Mouse (Mus musculus) embryonic facial prominence, embryonic 14.5 days (tissue): ENCODE measurements around the gene Sh3pxd2a. TPM values are rescaled to one million over a fixed set of nuclear protein-coding genes. Genes with fewer than 3 reads are reported as not detected.

Experiments
- ATAC-seq: fragments of 200-750 bp; cut with Nextera tagmentation; 2 replicates; pipeline ENCODE4 v1.8.0; 2017; ENCODE audit warnings: low read depth, moderate number of reproducible peaks, moderate TSS enrichment
- DNase-seq: peaks from one replicate; pipeline ENCODE4 v3.0.0-alpha.2; 2015; ENCODE audit warnings: low spot score
- H3K27ac ChIP-seq: fragments of 300-500 bp; sonication (generic); replicated peaks from 2 replicates; pipeline ENCODE4 v1.5.1; 2014; ENCODE audit warnings: low read depth, mild to moderate bottlenecking, low read length, moderate library complexity
- H3K27me3 ChIP-seq: fragments of 300-500 bp; sonication (generic); replicated peaks from 2 replicates; pipeline ENCODE4 v1.6.1; 2014; ENCODE audit warnings: low read length; ENCODE audit not compliant: control insufficient read depth, insufficient read depth
- H3K36me3 ChIP-seq: fragments of 300-500 bp; sonication (generic); 2 replicates; pipeline ENCODE4 v1.6.1; 2014; ENCODE audit warnings: low read length, mixed read lengths; ENCODE audit not compliant: control insufficient read depth, insufficient read depth
- H3K4me1 ChIP-seq: fragments of 300-500 bp; sonication (generic); 2 replicates; pipeline ENCODE4 v1.6.1; 2014; ENCODE audit warnings: antibody characterized with exemption, low read length; ENCODE audit not compliant: control insufficient read depth, insufficient read depth
- H3K4me2 ChIP-seq: fragments of 300-500 bp; sonication (generic); 2 replicates; pipeline ENCODE4 v1.6.1; 2014; ENCODE audit warnings: low read depth, mild to moderate bottlenecking, low read length, moderate library complexity, mixed read lengths
- H3K4me3 ChIP-seq: fragments of 300-500 bp; sonication (generic); 2 replicates; pipeline ENCODE4 v1.5.1; 2014; ENCODE audit warnings: low read depth, mild to moderate bottlenecking, low read length
- H3K9ac ChIP-seq: fragments of 300-500 bp; sonication (generic); 2 replicates; pipeline ENCODE4 v1.6.1; 2014; ENCODE audit warnings: low read depth, mild to moderate bottlenecking, low read length, moderate library complexity, mixed read lengths
- H3K9me3 ChIP-seq: fragments of 300-500 bp; sonication (generic); 2 replicates; pipeline ENCODE4 v1.6.1; 2016; ENCODE audit warnings: low read length; ENCODE audit not compliant: control insufficient read depth
- WGBS: fragments of 180-500 bp; shearing (Covaris S2); extraction: QIAGEN DNeasy Blood & Tissue Kit; methylation state at CpG from one replicate; pipeline ENCODE4 v1.1.7; 2014; 5-methylcytosine and 5-hydroxymethylcytosine counted together
- polyA plus RNA-seq: library from polyadenylated mRNA; unstranded; fragments of >200 nt; fragmentation: Nextera tagmentation; extraction: Ambion mirVana; gene quantifications from 2 replicates; pipeline ENCODE4 v1.2.1, GENCODE M21; 2014

Sh3pxd2a gene
- polyA plus RNA-seq, 1 experiment from 2014 or later = 20.3 TPM

GRCm38 (mm10) chr19:47497313-47497712 is 33.1 kb upstream of the Sh3pxd2a start:
- no peaks in the 10 kb centered on the region for H3K36me3 ChIP-seq
- no peak overlapping the region for H3K9ac ChIP-seq
- no peaks in the 10 kb centered on the region for H3K27me3 ChIP-seq
- H3K4me2 ChIP-seq = no peak overlapping the region
- DNase-seq = peak; percentile 70
- peaks cover 17% of the 10 kb centered on the region for H3K4me1 ChIP-seq
- no peak overlapping the region for H3K4me3 ChIP-seq
- H3K27ac ChIP-seq = 0 out of 2 replicates have a peak overlapping the region, but pooled peaks have one; percentile 44
- no peaks in the 10 kb centered on the region for H3K9me3 ChIP-seq
- 63% methylated on average over 9 of the region's 9 CpGs for WGBS
- ATAC-seq = peak; percentile 6; the same call in 1 of the 2 replicates

- Histone ChIP-seq H3K9me3 (0 out of 2 replicates have a peak, but pooled peaks cover 3% of the 10 kb centered on the region), H3K4me3 (no peak overlapping the region), H3K4me2 (no peak overlapping the region), H3K27me3 (no peaks in the 10 kb centered on the region), H3K4me1 (peaks cover 6% of the 10 kb centered on the region), H3K9ac (no peak overlapping the region), H3K27ac (no peak overlapping the region), H3K36me3 (no peaks in the 10 kb centered on the region)
- WGBS = 71% methylated on average over 23 of the region's 23 CpGs
- ATAC-seq (no peak; the same call in 1 of the 2 replicates), DNase-seq (no peak)
Measured at GRCm38 (mm10) chr19:47493017-47493997, 29.1 kb upstream of the Sh3pxd2a start.

- DNase-seq (no peak), ATAC-seq (peak; percentile 3; the same call in 1 of the 2 replicates)
- Histone ChIP-seq H3K9ac (no peak overlapping the region), H3K4me3 (no peak overlapping the region), H3K27ac (peak overlapping the region; percentile 39; the same call in 1 of the 2 replicates), H3K9me3 (0 out of 2 replicates have a peak, but pooled peaks cover 3% of the 10 kb centered on the region), H3K4me1 (peaks cover under 1% of the 10 kb centered on the region; the same call in 1 of the 2 replicates), H3K4me2 (no peak overlapping the region), H3K36me3 (no peaks in the 10 kb centered on the region), H3K27me3 (no peaks in the 10 kb centered on the region)
- 76% methylated on average over 6 of the region's 6 CpGs for WGBS
Measured at GRCm38 (mm10) chr19:47492422-47492821, 28.2 kb upstream of the Sh3pxd2a start.

GRCm38 (mm10) chr19:47491853-47492252 is 27.7 kb upstream of the Sh3pxd2a start:
- H3K9me3 ChIP-seq = 0 out of 2 replicates have a peak, but pooled peaks cover 3% of the 10 kb centered on the region
- WGBS = 55% methylated on average over 2 of the region's 2 CpGs
- no peaks in the 10 kb centered on the region for H3K4me1 ChIP-seq
- ATAC-seq = peak; percentile 69; the same call in 1 of the 2 replicates
- H3K4me2 ChIP-seq = no peak overlapping the region
- peak; percentile 64 for DNase-seq
- no peak overlapping the region for H3K9ac ChIP-seq
- H3K27ac ChIP-seq = peak overlapping the region; percentile 39; the same call in 1 of the 2 replicates
- no peaks in the 10 kb centered on the region for H3K27me3 ChIP-seq
- no peak overlapping the region for H3K4me3 ChIP-seq
- no peaks in the 10 kb centered on the region for H3K36me3 ChIP-seq

- no peak for ATAC-seq
- Histone ChIP-seq H3K4me1 (peaks cover 6% of the 10 kb centered on the region), H3K36me3 (no peaks in the 10 kb centered on the region), H3K9me3 (0 out of 2 replicates have a peak, but pooled peaks cover 3% of the 10 kb centered on the region), H3K9ac (no peak overlapping the region), H3K4me2 (no peak overlapping the region), H3K27ac (no peak overlapping the region), H3K27me3 (no peaks in the 10 kb centered on the region), H3K4me3 (no peak overlapping the region)
- 94% methylated on average over 3 of the region's 3 CpGs for WGBS
- no peak for DNase-seq
Measured at GRCm38 (mm10) chr19:47489233-47489632, 25.0 kb upstream of the Sh3pxd2a start.

- Histone ChIP-seq H3K36me3 (no peaks in the 10 kb centered on the region), H3K9ac (no peak overlapping the region), H3K4me2 (no peak overlapping the region), H3K9me3 (0 out of 2 replicates have a peak, but pooled peaks cover 3% of the 10 kb centered on the region), H3K27ac (no peak overlapping the region), H3K4me1 (peaks cover 6% of the 10 kb centered on the region), H3K27me3 (no peaks in the 10 kb centered on the region), H3K4me3 (no peak overlapping the region)
- 32% methylated on average over 4 of the region's 4 CpGs for WGBS
- no peak for ATAC-seq
- DNase-seq = peak; percentile 56
Measured at GRCm38 (mm10) chr19:47488250-47488649, 24.0 kb upstream of the Sh3pxd2a start.

- 75% methylated on average over 9 of the region's 9 CpGs for WGBS
- Histone ChIP-seq H3K9me3 (0 out of 2 replicates have a peak, but pooled peaks cover 3% of the 10 kb centered on the region), H3K4me1 (peaks cover 6% of the 10 kb centered on the region), H3K36me3 (no peaks in the 10 kb centered on the region), H3K9ac (no peak overlapping the region), H3K4me2 (no peak overlapping the region), H3K4me3 (no peak overlapping the region), H3K27ac (no peak overlapping the region), H3K27me3 (no peaks in the 10 kb centered on the region)
- ATAC-seq = no peak; the same call in 1 of the 2 replicates
- no peak for DNase-seq
Measured at GRCm38 (mm10) chr19:47487572-47487971, 23.4 kb upstream of the Sh3pxd2a start.

GRCm38 (mm10) chr19:47485997-47486566 is 21.9 kb upstream of the Sh3pxd2a start:
- ATAC-seq = peak; percentile 64; the same call in 1 of the 2 replicates
- H3K27ac ChIP-seq = no peak overlapping the region; the same call in 1 of the 2 replicates
- peak; percentile 79 for DNase-seq

More at GRCm38 (mm10) chr19:47485997-47486566, 21.9 kb upstream of the Sh3pxd2a start:
- no peaks in the 10 kb centered on the region for H3K27me3 ChIP-seq
- no peak overlapping the region for H3K4me3 ChIP-seq
- 28% methylated on average over 9 of the region's 9 CpGs for WGBS
- peaks cover 10% of the 10 kb centered on the region; the same call in 1 of the 2 replicates for H3K9me3 ChIP-seq
- H3K4me1 ChIP-seq = peaks cover 6% of the 10 kb centered on the region
- no peaks in the 10 kb centered on the region for H3K36me3 ChIP-seq
- no peak overlapping the region for H3K9ac ChIP-seq
- H3K4me2 ChIP-seq = peak overlapping the region; percentile 3
